In the genomic region with DNA sequence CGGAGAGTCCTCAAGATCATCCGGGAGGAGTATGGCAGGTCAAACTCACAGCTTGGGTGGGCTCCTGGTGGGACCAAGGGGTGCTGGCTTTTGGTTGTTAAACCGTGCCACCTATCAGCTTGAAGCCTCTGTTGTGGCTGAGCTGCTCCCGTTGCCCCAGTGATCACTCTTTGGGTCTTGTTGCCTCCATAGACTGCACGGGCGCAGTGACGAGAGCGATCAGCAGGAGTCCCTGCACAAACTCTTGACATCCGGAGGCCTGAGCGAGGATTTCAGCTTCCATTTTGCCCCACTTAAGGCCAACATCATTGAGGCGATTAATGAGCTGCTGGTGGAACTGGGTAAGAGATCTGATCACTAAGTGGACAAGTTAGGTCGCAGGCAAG, we compare ENCODE assay signal across 8 mouse cellular contexts. TPM values are rescaled to one million over a fixed set of nuclear protein-coding genes. Genes with fewer than 3 reads are reported as not detected.
DNase-seq lines count a peak whose midpoint lies in the region; ATAC-seq and TF ChIP-seq lines count a peak whose summit lies in the region.

No protein-coding gene starts in this region.

- no peak for ATAC-seq in forebrain, embryonic 14.5 days
- 0 out of 2 replicates have a peak, but pooled peaks have one; percentile 1 for ATAC-seq in limb, embryonic 13.5 days (ENCODE audit: low FRiP score, low read depth)
- ATAC-seq in neural tube, embryonic 12.5 days (ENCODE audit: low FRiP score, low read depth), result no peak; the same call in 1 of the 2 replicates

- H3K4me3 ChIP-seq in lung, adult 2 months (replicated peaks; ENCODE audit: extremely low read depth, low read depth, low read length), result peak overlapping the region; percentile 65
- H3K4me3 ChIP-seq in forebrain, embryonic 14.5 days (ENCODE audit: low read depth, low read length), result peak overlapping the region; percentile 82
- peak overlapping the region; percentile 84 for H3K4me3 ChIP-seq in limb, embryonic 13.5 days
- peak overlapping the region; percentile 80 for H3K4me3 ChIP-seq in neural tube, embryonic 12.5 days

- DNase-seq in lung, adult 2 months, result no peak
- DNase-seq in lung, adult 18-20 months, result no peak
- peak; percentile 33 for DNase-seq in adipocyte (ENCODE audit: low spot score)
- DNase-seq in forebrain, embryonic 14.5 days (ENCODE audit: low spot score), result no peak
- DNase-seq in left cerebral cortex, postnatal 14 days (ENCODE audit: low spot score in 2 of 2), result no peak
- no peak for DNase-seq in right cerebral cortex, postnatal 14 days

- intact Hi-C loops in left cerebral cortex, postnatal 14 days (cut with DNase I), result no loop called here

- 3% methylated on average over 12 of the region's 12 CpGs for WGBS in lung, adult 2 months
- WGBS in forebrain, embryonic 14.5 days, result 3% methylated on average over 12 of the region's 12 CpGs
- WGBS in limb, embryonic 13.5 days, result 2% methylated on average over 12 of the region's 12 CpGs
- 5% methylated on average over 12 of the region's 12 CpGs for WGBS in neural tube, embryonic 12.5 days

- no peaks in the 10 kb centered on the region for H3K9me3 ChIP-seq in forebrain, embryonic 14.5 days (replicated peaks; ENCODE audit: control insufficient read depth, low read length)
- H3K9me3 ChIP-seq in limb, embryonic 13.5 days, result no peaks in the 10 kb centered on the region
- no peaks in the 10 kb centered on the region for H3K9me3 ChIP-seq in neural tube, embryonic 12.5 days

- no peaks in the 10 kb centered on the region for H3K4me1 ChIP-seq in lung, adult 2 months (ENCODE audit: control insufficient read depth, insufficient read depth, low read length)
- H3K4me1 ChIP-seq in forebrain, embryonic 14.5 days (ENCODE audit: control insufficient read depth, insufficient read depth, low read length), result peaks cover 8% of the 10 kb centered on the region
- peaks cover 22% of the 10 kb centered on the region for H3K4me1 ChIP-seq in limb, embryonic 13.5 days
- peaks cover 18% of the 10 kb centered on the region for H3K4me1 ChIP-seq in neural tube, embryonic 12.5 days

- TF ChIP-seq POLR2A in lung, adult 2 months (IDR thresholded peaks at IDR 0.05; ENCODE audit: borderline replicate concordance, extremely low read depth, low read depth, low read length), result no peak

- peaks cover 40% of the 10 kb centered on the region for H3K36me3 ChIP-seq in forebrain, embryonic 14.5 days (ENCODE audit: control insufficient read depth, insufficient read depth, low read length)
- peaks cover 40% of the 10 kb centered on the region for H3K36me3 ChIP-seq in limb, embryonic 13.5 days
- H3K36me3 ChIP-seq in neural tube, embryonic 12.5 days, result peaks cover 38% of the 10 kb centered on the region

- H3K27ac ChIP-seq in forebrain, embryonic 14.5 days (ENCODE audit: low read depth, low read length), result no peak overlapping the region
- H3K27ac ChIP-seq in limb, embryonic 13.5 days, result peak overlapping the region; percentile 67; the same call in 1 of the 2 replicates
- no peak overlapping the region for H3K27ac ChIP-seq in neural tube, embryonic 12.5 days

- peak overlapping the region; percentile 90 for H3K4me2 ChIP-seq in forebrain, embryonic 14.5 days (ENCODE audit: low read length)
- H3K4me2 ChIP-seq in limb, embryonic 13.5 days (replicated peaks), result peak overlapping the region; percentile 80
- peak overlapping the region; percentile 98 for H3K4me2 ChIP-seq in neural tube, embryonic 12.5 days (replicated peaks)

- peak overlapping the region; percentile 74 for H3K9ac ChIP-seq in forebrain, embryonic 14.5 days (ENCODE audit: low read length)
- H3K9ac ChIP-seq in limb, embryonic 13.5 days, result peak overlapping the region; percentile 82
- peak overlapping the region; percentile 73 for H3K9ac ChIP-seq in neural tube, embryonic 12.5 days

- TF ChIP-seq CTCF in lung, adult 2 months (IDR thresholded peaks at IDR 0.05; ENCODE audit: insufficient read depth, low read length), result no peak

- no peaks in the 10 kb centered on the region for H3K27me3 ChIP-seq in forebrain, embryonic 14.5 days (replicated peaks; ENCODE audit: control insufficient read depth, insufficient read depth, low read length)
- H3K27me3 ChIP-seq in limb, embryonic 13.5 days, result no peaks in the 10 kb centered on the region
- no peaks in the 10 kb centered on the region for H3K27me3 ChIP-seq in neural tube, embryonic 12.5 days (replicated peaks)

RNA-seq across cellular contexts. Expression of gene Eif2b2, which starts 0.6 kb away (rescaled TPM):
- polyA plus RNA-seq in lung, adult 2 months (2012; rRNA removed), result 92.1 and 92.6 TPM in 2 replicates
- 95.5 and 102 TPM in 2 replicates for polyA plus RNA-seq in forebrain, embryonic 14.5 days (2014; fragmentation: Nextera tagmentation; extraction: Ambion mirVana)
- 78.3 and 79.9 TPM in 2 replicates for polyA plus RNA-seq in limb, embryonic 13.5 days (2015; fragmentation: Nextera tagmentation; extraction: Ambion mirVana)
- polyA plus RNA-seq in neural tube, embryonic 12.5 days (2016; fragmentation: Nextera tagmentation; extraction: Ambion mirVana), result 92.5 and 107 TPM in 2 replicates
- 10 to 100 TPM; 63.5 to 65.0 TPM for total RNA-seq in left cerebral cortex, postnatal 14 days (2021)

RNA-seq across cellular contexts. Expression of gene Pgf, which starts 42.3 kb away (rescaled TPM):
- 3.0 and 3.6 TPM in 2 replicates for polyA plus RNA-seq in lung, adult 2 months (2012; rRNA removed)
- 6.7 and 7.2 TPM in 2 replicates for polyA plus RNA-seq in forebrain, embryonic 14.5 days (2014; fragmentation: Nextera tagmentation; extraction: Ambion mirVana)
- 17.9 and 19.5 TPM in 2 replicates for polyA plus RNA-seq in limb, embryonic 13.5 days (2015; fragmentation: Nextera tagmentation; extraction: Ambion mirVana)
- polyA plus RNA-seq in neural tube, embryonic 12.5 days (2016; fragmentation: Nextera tagmentation; extraction: Ambion mirVana), result 9.7 and 10.9 TPM in 2 replicates
- total RNA-seq in left cerebral cortex, postnatal 14 days (2021), result 1 to 10 TPM; 2.5 to 2.7 TPM

RNA-seq across cellular contexts. Expression of gene Mlh3, which starts 50.5 kb away (rescaled TPM):
- 3.7 and 5.5 TPM in 2 replicates for polyA plus RNA-seq in lung, adult 2 months (2012; rRNA removed)
- polyA plus RNA-seq in forebrain, embryonic 14.5 days (2014; fragmentation: Nextera tagmentation; extraction: Ambion mirVana), result 9.0 and 11.1 TPM in 2 replicates
- polyA plus RNA-seq in limb, embryonic 13.5 days (2015; fragmentation: Nextera tagmentation; extraction: Ambion mirVana), result 10.0 and 10.8 TPM in 2 replicates
- 8.3 and 9.0 TPM in 2 replicates for polyA plus RNA-seq in neural tube, embryonic 12.5 days (2016; fragmentation: Nextera tagmentation; extraction: Ambion mirVana)
- 10 to 100 TPM; 14.3 TPM for total RNA-seq in left cerebral cortex, postnatal 14 days (2021)
